Mouse (Mus musculus) gonadal fat pad, adult 2 months (tissue): Measurements from ENCODE around the gene Dppa3. TPM values are rescaled to one million over a fixed set of nuclear protein-coding genes. Genes with fewer than 3 reads are reported as not detected.

ENCODE experiments used
- DNase-seq: peaks from one replicate; pipeline ENCODE4 v3.0.0-alpha.2; 2012; ENCODE audit warnings: low read depth
- polyA plus RNA-seq: library from polyadenylated mRNA; depleted of rRNA; stranded (reverse); fragments of >200 nt; gene quantifications from 2 replicates; pipeline ENCODE4 v1.2.3, GENCODE M21; 2012; rRNA removed

The Dppa3 gene
- polyA plus RNA-seq, 1 experiment: not detected

DNA sequence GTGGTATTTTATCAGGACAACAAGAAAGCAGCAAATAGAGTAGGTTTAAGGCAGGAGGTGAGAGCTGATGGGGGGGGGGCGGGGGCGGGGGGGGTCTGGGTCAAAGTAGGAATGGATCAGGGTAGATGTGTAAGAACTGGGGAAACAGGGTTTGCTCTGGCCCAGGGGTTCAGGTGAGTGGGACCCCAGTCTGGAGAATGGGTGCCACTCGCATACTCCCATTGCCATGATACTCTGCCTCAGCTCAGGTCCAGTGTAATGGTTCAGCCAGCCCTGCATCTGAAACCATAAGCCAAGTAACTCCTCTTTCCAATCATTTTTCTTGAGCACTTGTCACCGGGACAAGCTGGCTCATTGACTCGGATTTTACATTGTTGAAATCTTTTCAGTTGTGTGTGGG, 42.6 kb downstream of the Dppa3 start:
- no peak for DNase-seq

- peak; percentile 27 for DNase-seq
These were observed 43.4 kb downstream of the Dppa3 start for GRCm38 (mm10) chr6:122669406-122670200.

DNA sequence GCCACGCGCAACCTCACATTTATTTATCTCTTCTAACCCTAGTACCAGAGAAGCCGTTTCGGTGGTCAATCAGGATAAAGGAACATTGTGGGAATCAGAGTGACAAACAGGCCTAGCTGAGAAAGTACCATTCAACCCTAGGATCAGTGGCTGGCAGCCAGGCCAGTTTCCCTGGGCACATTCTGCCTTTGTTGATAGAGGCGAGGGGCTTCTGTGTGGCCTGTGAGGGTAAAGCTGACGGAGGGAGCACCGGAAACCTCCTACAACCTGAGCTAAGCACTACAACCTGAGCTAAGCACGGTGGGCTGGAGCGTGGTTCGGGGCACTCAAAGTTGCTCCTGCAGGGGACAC, 44.0 kb downstream of the Dppa3 start:
- no peak for DNase-seq

- no peak for DNase-seq
These were observed 44.6 kb downstream of the Dppa3 start for GRCm38 (mm10) chr6:122670841-122671240.

DNA sequence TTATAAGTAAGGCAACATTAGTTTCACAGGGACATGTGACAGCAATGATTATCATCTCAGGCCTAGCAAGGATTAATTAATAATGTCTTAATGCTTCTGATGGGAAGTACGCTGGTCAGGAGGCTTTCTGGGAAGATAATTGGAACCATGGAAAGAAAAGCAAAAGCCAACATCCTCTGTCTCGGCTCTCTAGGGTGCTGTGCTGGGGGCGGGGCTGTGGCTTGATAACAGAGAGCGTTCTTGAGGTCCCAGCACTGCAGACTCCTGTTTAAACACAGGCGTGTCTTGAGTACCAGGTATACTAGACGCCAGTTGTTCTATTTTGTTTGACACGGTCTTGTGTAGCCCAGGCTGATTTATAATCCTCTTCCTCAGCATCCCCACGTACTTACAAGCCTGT, 46.5 kb downstream of the Dppa3 start:
- no peak for DNase-seq

Other genes starting within 250 kb of the Dppa3 start
- 2.2 and 2.9 TPM in 2 replicates for gene Rimklb, start 127.6 kb upstream of the Dppa3 start, polyA plus RNA-seq
- 74.4 and 198 TPM in 2 replicates for gene Mfap5, start 120.6 kb upstream of the Dppa3 start, polyA plus RNA-seq
- gene Aicda, start 72.6 kb upstream of the Dppa3 start, polyA plus RNA-seq: not detected in 2 replicates
- gene Apobec1, start 24.0 kb upstream of the Dppa3 start, polyA plus RNA-seq: 31.5 and 39.9 TPM in 2 replicates
- gene Gdf3, start 16.3 kb upstream of the Dppa3 start, polyA plus RNA-seq: 0.04 and 0.06 TPM in 2 replicates
- gene Nanog, start 81.1 kb downstream of the Dppa3 start, polyA plus RNA-seq: 0.23 and 0.29 TPM in 2 replicates
- gene Slc2a3, start 175.2 kb downstream of the Dppa3 start, polyA plus RNA-seq: 23.2 and 27.8 TPM in 2 replicates
- gene Foxj2, start 193.5 kb downstream of the Dppa3 start, polyA plus RNA-seq: 10.4 and 15.8 TPM in 2 replicates
- 7.3 and 8.2 TPM in 2 replicates for gene C3ar1, start 229.8 kb downstream of the Dppa3 start, polyA plus RNA-seq
- 24.9 and 26.0 TPM in 2 replicates for gene Necap1, start 248.1 kb downstream of the Dppa3 start, polyA plus RNA-seq